Mouse (Mus musculus) megakaryocyte-erythroid progenitor cell, adult 5-6 weeks (primary cell): Measurements from ENCODE around the gene Hirip3. TPM values are rescaled to one million over a fixed set of nuclear protein-coding genes. Genes with fewer than 3 reads are reported as not detected.

ENCODE experiments used
- ATAC-seq: replicated peaks from 2 replicates; pipeline ENCODE4 v1.8.0; 2016; ENCODE audit warnings: mild to moderate bottlenecking, inconsistent platforms; ENCODE audit not compliant: severe bottlenecking, poor library complexity, low FRiP score, low TSS enrichment
- total RNA-seq, 2 experiments: library from RNA; stranded (forward) in 1 of 2; stranded (reverse) in 1 of 2; fragments of 200-1000, 215-1000 nt in 1 of 2; fragments of >200 nt in 1 of 2; fragmentation: Nextera tagmentation in 1 of 2; gene quantifications; 2 replicates each; pipeline ENCODE4 v1.2.3; 2014 to 2017

The Hirip3 gene
- 51.6 and 123 TPM in 2 replicates for total RNA-seq (2014; fragmentation: Nextera tagmentation)
- total RNA-seq (2017): 327 and 333 TPM in 2 replicates

GRCm38 (mm10) chr7:126861429-126862130, at the start of gene Hirip3:
Hirip3 (plus strand) TSS chr7:126861972.
- ATAC-seq: peak; percentile 84

GRCm38 (mm10) chr7:126815726-126816222, 46.0 kb upstream of the Hirip3 start:
- no peak for ATAC-seq

GRCm38 (mm10) chr7:126816494-126816893, 45.3 kb upstream of the Hirip3 start:
- no peak for ATAC-seq

GRCm38 (mm10) chr7:126817595-126817994, 44.2 kb upstream of the Hirip3 start:
- ATAC-seq: no peak

- ATAC-seq: no peak
Measured at GRCm38 (mm10) chr7:126818818-126819217, 43.0 kb upstream of the Hirip3 start.

GRCm38 (mm10) chr7:126821835-126822511, 39.8 kb upstream of the Hirip3 start:
- peak; percentile 62 for ATAC-seq

GRCm38 (mm10) chr7:126822741-126823140, 39.0 kb upstream of the Hirip3 start:
- ATAC-seq: no peak

- no peak for ATAC-seq
Measured at GRCm38 (mm10) chr7:126823202-126823711, 38.5 kb upstream of the Hirip3 start.

GRCm38 (mm10) chr7:126823940-126824339, 37.8 kb upstream of the Hirip3 start:
- ATAC-seq: no peak

GRCm38 (mm10) chr7:126825403-126825802, 36.4 kb upstream of the Hirip3 start:
- ATAC-seq: peak; percentile 32; the same call in 1 of the 2 replicates

GRCm38 (mm10) chr7:126825952-126826351, 35.8 kb upstream of the Hirip3 start:
- ATAC-seq: no peak

GRCm38 (mm10) chr7:126831539-126831938, 30.2 kb upstream of the Hirip3 start, which contains the start of gene 4930451I11Rik:
4930451I11Rik (minus strand) TSS chr7:126831639.
- ATAC-seq: no peak

GRCm38 (mm10) chr7:126832036-126832598, 29.7 kb upstream of the Hirip3 start:
- peak; percentile 93 for ATAC-seq

GRCm38 (mm10) chr7:126833294-126833693, 28.5 kb upstream of the Hirip3 start:
- ATAC-seq: no peak

GRCm38 (mm10) chr7:126843276-126843675, 18.5 kb upstream of the Hirip3 start:
- ATAC-seq: no peak

GRCm38 (mm10) chr7:126845516-126845915, 16.3 kb upstream of the Hirip3 start:
- no peak for ATAC-seq

- ATAC-seq: no peak
Measured at GRCm38 (mm10) chr7:126847116-126847420, 14.7 kb upstream of the Hirip3 start, which contains the start of gene Doc2a. Doc2a (plus strand) TSS chr7:126847416.

GRCm38 (mm10) chr7:126847421-126848398, 14.1 kb upstream of the Hirip3 start:
- no peak for ATAC-seq

- no peak for ATAC-seq
Measured at GRCm38 (mm10) chr7:126848794-126849193, 13.0 kb upstream of the Hirip3 start.
